In the genomic region with DNA sequence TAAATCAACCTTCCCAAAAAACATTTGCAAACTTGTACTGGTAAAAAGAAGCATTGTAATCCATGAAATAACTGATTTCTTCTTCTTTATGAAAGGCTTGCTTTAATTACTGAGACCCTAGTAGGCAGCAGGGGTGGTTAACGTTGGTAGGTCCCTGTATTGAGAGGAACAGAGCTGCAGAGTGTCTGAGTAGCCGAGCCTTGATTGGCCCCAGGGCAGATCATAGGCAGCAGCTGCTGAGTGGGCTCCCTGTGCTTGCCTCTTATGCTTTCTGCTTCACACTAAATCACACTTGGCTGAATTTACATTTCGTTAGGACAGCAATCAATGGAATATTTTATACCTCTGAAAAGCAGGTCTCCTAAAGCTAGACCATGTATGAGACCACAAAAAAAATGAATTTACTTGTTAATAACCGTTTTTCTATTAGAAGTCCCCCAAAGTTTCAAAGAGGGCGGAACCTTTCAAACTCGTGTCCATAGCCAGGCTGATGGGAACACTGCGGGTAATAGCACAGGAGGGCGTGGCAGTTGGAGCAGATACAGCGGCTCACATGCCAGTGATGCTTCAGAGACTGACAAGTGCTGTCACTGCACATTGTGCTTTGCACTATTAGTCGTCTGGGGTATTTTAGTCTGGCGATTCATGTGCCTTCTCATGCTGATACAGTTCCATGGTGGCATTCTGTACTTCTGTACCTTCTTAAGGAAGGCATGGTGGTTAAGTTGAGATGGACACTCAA, we compare ENCODE assay signal across 11 mouse cellular contexts.
A peak's percentile ranks its signal among the peaks of the same experiment; 100 is the strongest.
DNase-seq lines count a peak whose midpoint lies in the region; ATAC-seq and TF ChIP-seq lines count a peak whose summit lies in the region.
"Had no signal": no experiment of that assay in that cellular context is flagged by ENCODE, and none has a peak within 500 bp of the region (broad histone marks: within the 10 kb centered on the region; RNA-seq: fewer than 3 reads in every experiment).

No protein-coding gene starts in this region.

- no peak overlapping the region for H3K4me2 ChIP-seq in forebrain, embryonic 11.5 days (ENCODE audit: low read depth, low read length, severe bottlenecking)
- H3K4me2 ChIP-seq in limb, embryonic 15.5 days, result no peak overlapping the region
- no peak overlapping the region; the same call in 1 of the 2 replicates for H3K4me2 ChIP-seq in intestine, embryonic 15.5 days (replicated peaks)

- no peaks in the 10 kb centered on the region; the same call in 1 of the 2 replicates for H3K36me3 ChIP-seq in forebrain, embryonic 11.5 days (ENCODE audit: control insufficient read depth, insufficient read depth, low read length)
- peaks cover 97% of the 10 kb centered on the region for H3K36me3 ChIP-seq in forebrain, embryonic 10.5 days (replicated peaks)
- H3K36me3 ChIP-seq in limb, embryonic 15.5 days, result peaks cover 40% of the 10 kb centered on the region
- H3K36me3 ChIP-seq in limb, embryonic 10.5 days, result peaks cover 81% of the 10 kb centered on the region
- peaks cover 13% of the 10 kb centered on the region for H3K36me3 ChIP-seq in intestine, embryonic 15.5 days

- TF ChIP-seq CTCF in lung, adult 2 months (IDR thresholded peaks at IDR 0.05; ENCODE audit: insufficient read depth, low read length), result no peak

- no peak overlapping the region for H3K9ac ChIP-seq in forebrain, embryonic 11.5 days (ENCODE audit: low read length)
- no peak overlapping the region for H3K9ac ChIP-seq in limb, embryonic 15.5 days
- no peak overlapping the region for H3K9ac ChIP-seq in intestine, embryonic 15.5 days

- H3K27ac ChIP-seq in forebrain, embryonic 11.5 days (ENCODE audit: low read depth, low read length), result no peak overlapping the region
- no peak overlapping the region for H3K27ac ChIP-seq in forebrain, embryonic 10.5 days
- H3K27ac ChIP-seq in limb, embryonic 15.5 days, result peak overlapping the region; percentile 44; the same call in 1 of the 2 replicates
- no peak overlapping the region for H3K27ac ChIP-seq in limb, embryonic 10.5 days
- H3K27ac ChIP-seq in intestine, embryonic 15.5 days, result peak overlapping the region; percentile 71
- H3K27ac ChIP-seq: left cerebral cortex, adult 2 months had no signal

- H3K4me3 ChIP-seq in forebrain, embryonic 11.5 days (ENCODE audit: low read depth, low read length), result no peak overlapping the region
- H3K4me3 ChIP-seq in forebrain, embryonic 10.5 days, result no peak overlapping the region
- H3K4me3 ChIP-seq in limb, embryonic 15.5 days, result no peak overlapping the region
- no peak overlapping the region for H3K4me3 ChIP-seq in limb, embryonic 10.5 days
- H3K4me3 ChIP-seq in intestine, embryonic 15.5 days (replicated peaks), result no peak overlapping the region
- no peak overlapping the region for H3K4me3 ChIP-seq in lung, adult 2 months (replicated peaks; ENCODE audit: extremely low read depth, low read depth, low read length)
- H3K4me3 ChIP-seq: erythroblast, embryonic 14.5 days; left cerebral cortex, adult 2 months had no signal

- WGBS in forebrain, embryonic 11.5 days, result 80% methylated on average over 11 of the region's 11 CpGs
- WGBS in forebrain, embryonic 10.5 days, result 82% methylated on average over 11 of the region's 11 CpGs
- WGBS in limb, embryonic 15.5 days, result 66% methylated on average over 11 of the region's 11 CpGs
- WGBS in limb, embryonic 10.5 days, result 84% methylated on average over 11 of the region's 11 CpGs
- WGBS in intestine, embryonic 15.5 days, result 74% methylated on average over 11 of the region's 11 CpGs
- WGBS in lung, adult 2 months, result 72% methylated on average over 11 of the region's 11 CpGs

- no peaks in the 10 kb centered on the region for H3K9me3 ChIP-seq in forebrain, embryonic 11.5 days (ENCODE audit: control insufficient read depth, low read length)
- no peaks in the 10 kb centered on the region for H3K9me3 ChIP-seq in forebrain, embryonic 10.5 days
- no peaks in the 10 kb centered on the region for H3K9me3 ChIP-seq in limb, embryonic 15.5 days
- H3K9me3 ChIP-seq in limb, embryonic 10.5 days (replicated peaks), result no peaks in the 10 kb centered on the region
- no peaks in the 10 kb centered on the region for H3K9me3 ChIP-seq in intestine, embryonic 15.5 days

- peaks cover 1% of the 10 kb centered on the region; the same call in 1 of the 2 replicates for H3K4me1 ChIP-seq in forebrain, embryonic 11.5 days (replicated peaks; ENCODE audit: control insufficient read depth, insufficient read depth, low read length)
- peaks cover 20% of the 10 kb centered on the region for H3K4me1 ChIP-seq in forebrain, embryonic 10.5 days
- 0 out of 2 replicates have a peak, but pooled peaks cover 10% of the 10 kb centered on the region for H3K4me1 ChIP-seq in limb, embryonic 15.5 days
- peaks cover 9% of the 10 kb centered on the region for H3K4me1 ChIP-seq in limb, embryonic 10.5 days
- 0 out of 2 replicates have a peak, but pooled peaks cover 4% of the 10 kb centered on the region for H3K4me1 ChIP-seq in intestine, embryonic 15.5 days (replicated peaks)
- peaks cover 4% of the 10 kb centered on the region; the same call in 1 of the 2 replicates for H3K4me1 ChIP-seq in lung, adult 2 months (ENCODE audit: control insufficient read depth, insufficient read depth, low read length)

- peak; percentile 54; the same call in 1 of the 2 replicates for ATAC-seq in forebrain, embryonic 11.5 days (replicated peaks; ENCODE audit: low FRiP score)
- no peak for ATAC-seq in limb, embryonic 15.5 days (ENCODE audit: insufficient number of reproducible peaks, low FRiP score, low TSS enrichment, low read depth)
- ATAC-seq in intestine, embryonic 15.5 days, result peak; percentile 62

- H3K27me3 ChIP-seq in forebrain, embryonic 11.5 days (ENCODE audit: control insufficient read depth, insufficient read depth, low read length), result no peaks in the 10 kb centered on the region
- H3K27me3 ChIP-seq in forebrain, embryonic 10.5 days (ENCODE audit: poor library complexity, severe bottlenecking), result no peaks in the 10 kb centered on the region
- no peaks in the 10 kb centered on the region for H3K27me3 ChIP-seq in limb, embryonic 15.5 days
- H3K27me3 ChIP-seq in limb, embryonic 10.5 days (ENCODE audit: low read depth, poor library complexity, severe bottlenecking), result no peaks in the 10 kb centered on the region
- H3K27me3 ChIP-seq in intestine, embryonic 15.5 days (replicated peaks), result no peaks in the 10 kb centered on the region

- peak; percentile 13 for DNase-seq in forebrain, embryonic 11.5 days (ENCODE audit: low spot score)
- no peak for DNase-seq in forebrain, embryonic 10.5 days (ENCODE audit: extremely low spot score, low spot score)
- no peak for DNase-seq in limb, embryonic 10.5 days (ENCODE audit: low spot score)
- peak; percentile 58 for DNase-seq in retina, postnatal 1 day
- DNase-seq in adrenal gland, postnatal 36 days, result no peak
- no peak for DNase-seq in lung, adult 2 months
- DNase-seq: lung, postnatal 4 days had no signal

- no peak for TF ChIP-seq POLR2A in lung, adult 2 months (IDR thresholded peaks at IDR 0.05; ENCODE audit: borderline replicate concordance, extremely low read depth, low read depth, low read length)

Comparison
In these comparisons a context has a peak if more than half of its experiments do, and no peak if none do; other contexts are left out.
1. DNase-seq: peak in forebrain, embryonic 11.5 days (single experiment) and retina, postnatal 1 day (single experiment); none in forebrain, embryonic 10.5 days (single experiment), limb, embryonic 10.5 days (single experiment), adrenal gland, postnatal 36 days (0 of 2) and lung, adult 2 months (single experiment).
2. H3K27ac ChIP-seq: peak in limb, embryonic 15.5 days (single experiment) and intestine, embryonic 15.5 days (single experiment); none in forebrain, embryonic 11.5 days (single experiment), forebrain, embryonic 10.5 days (single experiment) and limb, embryonic 10.5 days (single experiment).